In genomic region chr17:32494601-32495000, GRCm38 (mm10) we compare ENCODE assay signal across 8 mouse cellular contexts. TPM values are rescaled to one million over a fixed set of nuclear protein-coding genes. Genes with fewer than 3 reads are reported as not detected.
DNase-seq lines count a peak whose midpoint lies in the region; ATAC-seq lines count a peak whose summit lies in the region.

No protein-coding gene starts in this region.

- peaks cover 5% of the 10 kb centered on the region; the same call in 1 of the 2 replicates for H3K4me1 ChIP-seq in limb, embryonic 10.5 days

- peaks cover 38% of the 10 kb centered on the region for H3K27me3 ChIP-seq in limb, embryonic 10.5 days (ENCODE audit: low read depth, poor library complexity, severe bottlenecking)
- no peaks in the 10 kb centered on the region; the same call in 1 of the 2 replicates for H3K27me3 ChIP-seq in splenic B cell, adult 2 months (ENCODE audit: control insufficient read depth, insufficient read depth, low read length, poor library complexity, severe bottlenecking)

- no peaks in the 10 kb centered on the region for H3K36me3 ChIP-seq in limb, embryonic 10.5 days
- H3K36me3 ChIP-seq in splenic B cell, adult 2 months (ENCODE audit: control insufficient read depth, insufficient read depth, low read length, poor library complexity, severe bottlenecking): no peaks in the 10 kb centered on the region

- H3K9me3 ChIP-seq in limb, embryonic 10.5 days (replicated peaks): no peaks in the 10 kb centered on the region

- WGBS in limb, embryonic 10.5 days: 69% methylated on average over 1 of the region's 1 CpGs

- peak; percentile 75 for DNase-seq in urinary bladder, postnatal 14 days (ENCODE audit: low spot score)
- DNase-seq in urinary bladder, adult 2 months (ENCODE audit: low spot score): no peak
- DNase-seq in cerebellum, postnatal 36 days: peak; percentile 57 to 75
- DNase-seq in gastrocnemius, postnatal 10 days: peak; percentile 59
- peak; percentile 82 for DNase-seq in kidney, adult 9 months
- peak; percentile 65 for DNase-seq in limb, embryonic 10.5 days (ENCODE audit: low spot score)
- DNase-seq in splenic B cell, adult 2 months (ENCODE audit: low read depth, low spot score): peak; percentile 81

- peak; percentile 74 for ATAC-seq in monocyte, adult 5-6 weeks (replicated peaks; ENCODE audit: insufficient number of reproducible peaks, low FRiP score, low TSS enrichment, poor library complexity, severe bottlenecking)

- no peak overlapping the region for H3K27ac ChIP-seq in limb, embryonic 10.5 days

- no peak overlapping the region for H3K4me3 ChIP-seq in limb, embryonic 10.5 days

RNA-seq across cellular contexts. Expression of gene Cyp4f17, which starts 11.2 kb away (rescaled TPM):
- polyA plus RNA-seq in urinary bladder, adult 2 months (2012; rRNA removed): 13.5 and 13.6 TPM in 2 replicates
- 1 to 10 TPM; 1.7 to 2.3 TPM for total RNA-seq in gastrocnemius, postnatal 10 days (2021)
- 5.6 and 9.2 TPM in 2 replicates for polyA plus RNA-seq in limb, embryonic 10.5 days (2016; fragmentation: Nextera tagmentation; extraction: Ambion mirVana)
- 0.11 to 1.2 TPM (median 1.1 TPM) in 3 replicates for total RNA-seq in monocyte, adult 5-6 weeks (2017)

RNA-seq across cellular contexts. Expression of gene Cyp4f16, which starts 41.8 kb away (rescaled TPM):
- 19.7 and 22.9 TPM in 2 replicates for polyA plus RNA-seq in urinary bladder, adult 2 months (2012; rRNA removed)
- 1 to 10 TPM; 4.5 to 5.9 TPM for total RNA-seq in gastrocnemius, postnatal 10 days (2021)
- 13.4 and 19.2 TPM in 2 replicates for polyA plus RNA-seq in limb, embryonic 10.5 days (2016; fragmentation: Nextera tagmentation; extraction: Ambion mirVana)
- 94.6 to 125 TPM (median 116 TPM) in 3 replicates for total RNA-seq in monocyte, adult 5-6 weeks (2017)

RNA-seq across cellular contexts. Expression of gene Cyp4f39, which starts 42.1 kb away (rescaled TPM):
- polyA plus RNA-seq in urinary bladder, adult 2 months (2012; rRNA removed): 8.8 and 9.2 TPM in 2 replicates
- total RNA-seq in gastrocnemius, postnatal 10 days (2021): 1 to 10 TPM in 1 of 2 experiments, under 1 TPM in 1; 0.61 to 1.0 TPM
- polyA plus RNA-seq in limb, embryonic 10.5 days (2016; fragmentation: Nextera tagmentation; extraction: Ambion mirVana): not detected in 2 replicates
- not detected in 3 replicates for total RNA-seq in monocyte, adult 5-6 weeks (2017)

Comparison
In these comparisons a context has a peak if more than half of its experiments do, and no peak if none do; other contexts are left out.
1. RNA of gene Cyp4f16, which starts 41.8 kb away (total RNA-seq): 94.6 to 125 TPM in monocyte, adult 5-6 weeks; 4.5 to 5.9 TPM in gastrocnemius, postnatal 10 days; every median in the first group is over 10 times any median in the second.